Mouse (Mus musculus) 3134 (cell line): ENCODE results near the gene Mrpl20.

Experiments
- DNase-seq: peaks from one replicate; pipeline ENCODE4 v3.0.0-alpha.2; 2011; ENCODE audit warnings: low spot score; ENCODE audit not compliant: insufficient read length; ENCODE audit errors: extremely low read depth

Mrpl20 gene

DNA sequence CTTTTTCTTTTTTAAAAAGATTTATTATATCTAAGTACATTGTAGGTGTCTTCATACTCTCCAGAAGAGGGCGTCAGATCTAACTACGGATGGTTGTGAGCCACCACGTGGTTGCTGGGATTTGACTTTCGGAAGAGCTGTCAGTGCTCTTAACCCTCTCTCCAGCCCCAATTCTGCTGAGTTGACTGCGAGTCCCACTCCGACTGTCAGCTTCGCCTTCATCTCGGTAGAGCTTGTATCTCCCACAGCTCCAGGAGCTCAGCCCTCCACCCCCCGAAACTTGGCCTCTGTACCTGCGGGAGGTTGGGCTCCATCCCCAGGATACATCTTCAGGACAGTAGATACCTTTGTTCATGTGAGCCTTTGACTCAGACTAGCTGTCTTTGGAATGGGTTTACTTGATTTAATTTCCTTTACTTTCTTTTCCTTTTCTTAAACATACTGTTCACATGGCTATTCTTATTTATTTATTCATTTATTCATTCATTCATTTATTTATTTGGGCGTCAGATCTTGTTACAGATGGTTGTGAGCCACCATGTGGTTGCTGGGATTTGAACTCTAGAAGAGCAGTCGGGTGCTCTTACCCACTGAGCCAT is at the start of gene Mrpl20:
Gene Mrpl20 (plus strand): TSS at position 138 of the 599 bp plus-strand sequence.
- no peak for DNase-seq

DNA sequence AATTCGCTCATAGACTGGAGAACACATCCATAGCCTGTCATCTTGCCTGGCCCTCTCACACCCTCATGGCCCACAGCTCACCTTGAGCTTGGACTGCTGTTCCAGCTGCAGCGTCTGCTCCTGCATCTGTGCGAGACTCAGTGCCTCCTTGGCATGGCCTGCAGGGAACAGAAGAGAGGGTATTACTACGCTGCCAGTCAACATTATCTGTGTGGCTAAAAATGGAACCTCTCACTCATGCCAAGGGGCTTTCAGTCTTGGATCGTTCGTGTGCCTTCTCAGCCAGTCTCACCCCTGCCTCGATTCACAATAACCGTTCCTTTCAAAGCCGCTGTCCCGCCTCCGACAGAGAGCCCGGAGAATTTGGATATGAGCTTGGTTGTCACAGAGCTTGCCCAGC is 45.7 kb upstream of the Mrpl20 start:
- DNase-seq: no peak

DNA sequence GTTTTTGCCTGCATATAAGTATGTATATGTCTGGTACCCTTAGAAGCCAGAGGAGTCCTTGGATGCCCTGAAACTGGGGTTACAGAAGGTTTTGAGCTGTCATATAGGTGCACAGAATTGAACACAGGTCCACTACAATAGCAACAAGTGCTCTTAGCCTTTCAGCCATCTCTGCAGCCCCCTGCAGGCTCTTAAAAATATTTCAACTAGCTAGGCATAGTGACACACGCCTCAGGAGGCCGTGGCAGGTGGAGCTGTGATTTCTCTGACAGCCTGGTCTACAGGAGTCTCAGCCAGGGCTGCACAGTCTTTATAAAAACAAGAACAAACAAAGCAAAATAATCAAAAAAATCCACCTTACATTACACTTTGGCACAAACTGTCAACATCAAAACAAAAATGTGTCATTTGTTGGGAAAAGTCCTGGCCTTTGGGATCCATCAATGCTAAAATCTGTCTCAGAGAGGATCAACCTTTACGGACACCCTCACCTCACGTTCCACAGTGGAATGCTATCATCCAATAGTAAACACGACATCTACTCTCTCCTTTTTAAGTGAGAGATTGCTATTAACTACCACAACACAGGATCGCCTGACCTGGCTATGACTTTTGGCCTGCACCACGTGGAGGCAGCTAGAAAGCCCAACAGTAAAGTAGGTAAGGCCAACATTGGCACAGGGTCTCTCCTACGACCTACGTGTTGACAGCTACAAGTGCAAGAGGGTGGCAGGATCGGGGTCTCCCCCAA is 42.6 kb upstream of the Mrpl20 start:
- no peak for DNase-seq

DNA sequence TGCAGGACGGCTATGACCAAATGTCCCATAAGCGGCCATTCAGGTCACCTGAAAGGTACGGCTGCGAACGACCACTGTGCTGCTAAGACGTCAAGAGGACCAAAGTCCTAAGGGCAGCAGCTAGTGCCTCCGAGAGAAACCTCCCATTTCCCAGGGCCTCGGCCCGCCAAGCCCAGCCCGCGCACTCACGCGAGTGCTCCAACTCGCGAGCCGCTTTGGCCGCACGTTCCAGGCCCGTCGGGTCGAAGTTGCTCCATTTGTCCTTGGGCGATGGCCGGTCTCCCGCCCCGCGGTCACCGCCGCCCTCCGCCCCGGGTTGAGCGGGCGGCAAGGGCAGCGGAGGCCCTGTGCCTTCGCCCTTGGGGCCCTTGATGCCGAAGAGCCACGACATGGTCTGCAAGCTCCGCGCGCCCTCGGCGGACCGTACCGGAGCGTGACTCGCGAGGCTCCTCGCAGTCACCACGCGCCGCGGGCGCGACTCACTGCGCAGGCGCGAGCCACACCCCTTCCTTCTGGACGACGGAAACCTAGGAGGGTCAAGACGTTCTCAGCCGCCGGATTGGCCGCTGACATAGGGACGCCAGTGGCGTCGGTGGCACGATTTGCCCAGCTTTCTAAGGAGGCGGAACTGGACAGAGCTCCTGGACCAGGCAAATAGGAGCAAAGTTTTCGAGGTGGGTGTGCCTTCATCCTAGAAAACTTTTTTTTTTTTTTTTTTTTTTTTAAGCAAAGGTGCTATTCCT is 41.9 kb upstream of the Mrpl20 start, which contains the start of gene Atad3a:
Gene Atad3a (minus strand): TSS at position 481 of the 743 bp plus-strand sequence.
- DNase-seq: peak; percentile 97

DNA sequence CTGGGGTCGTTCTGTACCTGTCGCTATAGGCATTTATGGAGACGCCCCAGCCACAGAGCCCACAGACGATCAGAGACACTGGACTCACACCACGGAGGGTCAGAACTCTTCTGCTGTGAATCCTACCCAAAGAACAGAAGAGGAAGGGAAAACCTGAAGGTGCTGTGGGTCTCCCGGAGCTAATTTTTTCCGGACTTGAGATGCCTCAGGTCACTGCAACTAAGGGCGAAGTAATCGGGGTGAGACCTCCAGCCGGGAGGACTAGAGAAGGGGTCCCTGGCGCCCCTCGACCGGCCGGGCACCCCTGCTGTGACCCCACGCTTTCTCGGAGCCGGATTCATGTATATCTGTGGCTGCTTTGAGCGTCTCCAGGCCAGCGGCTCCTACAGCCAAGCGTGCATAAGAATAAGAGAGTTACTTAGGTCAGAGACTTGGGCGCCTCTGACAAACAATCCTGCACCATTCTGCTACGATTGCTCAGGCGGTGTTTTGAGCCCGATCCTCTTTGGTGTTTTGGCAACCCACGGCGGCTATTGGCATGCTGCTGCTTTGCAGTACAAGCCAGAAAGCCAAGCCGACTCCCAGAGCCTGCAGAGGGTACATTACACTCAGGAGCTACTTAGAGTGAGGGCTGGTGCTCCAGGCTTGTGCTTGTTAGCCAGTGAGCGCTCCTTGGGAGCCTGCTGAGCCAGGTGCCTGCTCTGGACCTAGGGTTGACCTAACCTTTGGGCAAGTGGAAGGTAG is 41.1 kb upstream of the Mrpl20 start:
- DNase-seq: peak; percentile 52

DNA sequence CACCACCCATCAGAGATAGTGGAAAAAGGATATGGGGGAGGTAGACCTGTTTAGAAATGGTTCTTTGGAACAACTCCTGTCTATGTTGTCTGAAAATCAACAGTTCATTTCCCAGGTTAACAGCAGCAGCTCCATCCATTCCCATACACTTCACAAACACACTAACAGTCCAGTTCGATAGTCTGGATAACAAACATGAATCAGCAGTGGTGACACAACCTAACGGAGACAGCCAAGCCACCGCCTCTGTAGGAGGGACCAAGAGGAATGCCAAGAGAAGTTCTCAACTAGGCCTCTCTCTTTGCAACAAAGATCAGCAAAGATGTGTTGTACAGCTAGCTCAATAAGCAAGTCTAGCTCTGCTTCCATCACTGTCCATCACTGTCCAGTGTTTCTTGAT is 40.3 kb upstream of the Mrpl20 start:
- no peak for DNase-seq

DNA sequence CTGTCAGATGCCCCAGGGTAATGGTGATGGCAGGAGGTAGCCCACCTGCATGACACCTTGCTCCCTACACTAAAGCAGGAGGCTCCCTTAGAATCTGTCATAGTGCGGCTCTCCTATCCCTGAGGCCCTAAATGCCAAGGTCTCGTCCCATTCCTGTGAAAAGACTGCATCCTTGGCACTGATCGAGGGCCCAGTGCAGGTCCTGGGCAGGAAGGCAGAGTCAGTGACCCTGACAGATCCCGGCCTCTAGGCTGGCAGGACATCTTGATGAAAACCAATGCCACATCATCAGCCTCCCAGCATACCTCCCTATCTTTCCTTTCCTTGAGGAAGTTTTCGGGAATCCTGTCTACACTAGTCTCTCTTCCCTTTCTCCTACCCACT is 33.2 kb upstream of the Mrpl20 start:
- DNase-seq: no peak

DNA sequence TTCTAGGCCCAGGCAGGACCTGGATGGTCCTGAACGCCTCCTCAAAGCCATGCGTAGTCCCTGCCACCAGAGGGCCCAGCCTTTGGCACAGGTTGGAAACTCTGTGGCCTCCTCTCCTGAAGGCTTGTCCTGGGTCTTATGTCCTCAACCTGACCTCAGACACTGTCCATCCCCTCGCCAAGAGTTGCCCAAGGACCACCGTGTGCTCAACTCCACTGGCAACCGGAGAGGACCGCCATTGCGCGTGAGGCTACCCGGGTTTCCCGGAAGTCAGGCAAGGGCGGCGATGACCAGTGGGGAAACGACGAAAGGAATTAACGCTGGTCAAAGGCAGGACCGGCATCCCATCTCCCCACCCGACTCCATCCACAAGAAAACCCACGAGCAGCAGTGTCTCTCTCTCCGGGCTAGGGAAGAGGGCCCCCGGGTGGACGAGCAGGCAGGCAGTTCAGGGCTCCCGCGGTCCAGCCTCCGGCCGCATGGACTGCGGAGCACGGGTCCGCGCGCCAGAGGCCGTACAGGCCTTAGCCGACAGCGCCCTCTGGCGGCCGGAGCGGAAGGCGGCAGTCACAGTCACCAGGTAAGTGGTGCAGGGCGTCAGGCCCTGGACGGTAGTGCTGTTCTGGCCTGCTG is 32.7 kb upstream of the Mrpl20 start:
- peak; percentile 84 for DNase-seq

DNA sequence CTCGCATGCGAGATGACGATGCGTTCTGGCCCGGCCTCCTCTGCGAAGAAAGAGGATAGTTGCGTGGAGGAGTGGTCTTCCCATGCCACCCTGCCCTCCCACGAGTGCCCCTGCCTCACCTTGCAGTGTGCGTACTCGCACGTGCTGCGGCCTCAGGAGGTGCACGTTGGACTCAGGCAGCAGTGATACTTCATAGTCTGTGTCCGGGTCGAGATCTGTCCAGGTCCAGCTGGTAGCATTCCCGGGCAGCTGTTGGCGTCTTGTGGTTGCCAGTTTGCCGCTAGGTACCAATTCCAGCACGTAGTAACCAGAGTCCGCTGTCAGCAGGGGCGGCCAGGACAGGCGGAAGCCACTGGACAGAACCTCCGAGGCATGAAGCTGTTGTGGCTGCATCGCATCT is 32.1 kb upstream of the Mrpl20 start:
- DNase-seq: no peak

DNA sequence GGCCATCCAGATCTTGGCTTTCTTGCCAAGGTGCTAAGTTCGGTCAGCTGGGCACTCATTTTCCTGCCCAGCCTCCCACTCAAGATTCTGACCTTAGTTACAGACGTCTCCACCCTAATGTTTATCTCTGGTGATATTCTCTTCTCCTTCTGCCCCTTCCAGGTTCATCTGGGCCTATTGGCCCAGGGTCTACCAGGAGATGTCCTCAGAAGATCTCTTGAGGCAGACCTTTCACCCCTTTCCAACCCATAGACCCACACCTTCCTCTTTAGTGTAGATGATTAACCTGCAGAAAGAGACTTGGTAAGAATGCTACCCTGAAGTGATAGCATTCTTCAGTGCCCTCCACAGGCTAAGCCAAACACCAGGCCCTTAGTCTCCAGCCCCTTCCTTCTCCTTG is 31.0 kb upstream of the Mrpl20 start:
- no peak for DNase-seq

DNA sequence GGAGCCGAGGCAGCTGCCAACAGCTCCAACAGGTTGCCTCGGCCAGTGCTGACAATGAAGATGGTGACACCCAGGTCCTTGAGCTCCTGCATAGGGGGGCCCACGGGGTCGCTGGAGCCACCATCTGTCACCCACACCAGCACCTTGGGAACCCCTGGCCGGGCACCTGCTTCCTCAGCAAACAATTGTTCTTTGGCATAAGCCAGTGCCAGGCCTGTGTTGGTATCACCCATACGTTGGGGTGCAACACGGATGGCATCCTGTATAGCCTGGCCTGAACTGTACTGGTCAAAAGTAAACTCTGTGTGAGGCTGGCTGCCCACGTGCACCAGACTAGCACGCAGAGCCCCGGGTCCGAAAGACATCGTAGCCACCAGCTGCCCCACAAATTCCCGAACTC is 29.9 kb upstream of the Mrpl20 start:
- DNase-seq: no peak

DNA sequence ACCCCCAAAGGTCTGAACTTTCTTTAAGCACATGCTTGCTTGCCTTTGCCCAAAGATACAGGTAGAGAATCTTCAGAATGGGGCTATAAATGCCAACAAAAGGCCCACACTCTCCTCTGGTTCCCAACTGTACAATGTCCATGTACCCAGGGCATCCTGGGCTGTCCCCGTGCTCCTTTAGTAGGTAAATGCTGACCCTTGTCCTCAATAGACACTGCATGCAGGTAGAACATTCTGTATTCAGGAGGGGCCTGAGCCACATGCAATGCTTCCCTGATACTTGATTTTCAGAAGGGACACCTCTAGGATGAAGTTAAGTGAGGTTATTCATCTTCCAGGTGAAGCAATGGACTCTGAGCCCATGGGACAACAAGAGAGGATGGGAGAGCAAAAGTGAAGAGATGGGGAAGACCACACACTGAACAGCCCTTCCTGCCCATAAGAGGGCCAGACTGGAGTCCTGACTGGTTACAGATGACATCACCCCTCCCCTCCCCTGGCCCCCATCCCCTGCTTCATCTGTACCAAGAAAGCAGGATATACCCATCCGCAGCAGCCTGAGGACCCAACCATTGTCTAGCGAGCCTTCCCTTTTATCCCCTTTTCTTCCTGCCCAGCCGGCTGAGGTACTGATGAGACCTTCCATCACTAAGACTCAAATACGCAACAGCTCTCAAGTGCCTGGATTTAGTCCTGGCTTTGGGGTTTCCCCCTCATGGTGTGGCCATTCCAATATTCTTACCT is 29.2 kb upstream of the Mrpl20 start:
- no peak for DNase-seq

DNA sequence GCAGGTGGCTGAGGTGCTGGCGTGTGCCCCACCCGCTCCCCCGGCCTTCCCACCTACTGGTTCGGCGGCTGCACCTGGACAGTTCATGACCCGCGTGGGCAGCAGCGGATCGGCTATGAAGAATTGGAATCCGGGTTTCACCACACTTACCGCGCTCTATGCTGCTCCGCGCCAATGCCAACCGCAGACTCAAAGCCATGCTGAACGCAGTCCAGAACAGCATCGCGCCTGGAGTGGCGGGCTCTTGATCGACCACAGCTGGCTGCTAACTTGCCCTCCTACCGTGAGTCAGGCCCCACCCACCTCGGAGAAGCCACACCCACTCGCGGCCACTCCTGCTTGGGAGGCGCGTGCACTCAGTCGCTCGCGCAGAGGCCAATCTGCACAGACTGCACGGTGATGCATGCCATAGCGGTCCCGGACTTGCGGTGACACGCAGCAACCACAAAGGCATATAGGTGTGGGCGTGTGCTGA is 28.4 kb upstream of the Mrpl20 start, which contains the start of gene Vwa1:
Gene Vwa1 (minus strand): TSS at position 419 of the 475 bp plus-strand sequence.
- peak; percentile 88 for DNase-seq

DNA sequence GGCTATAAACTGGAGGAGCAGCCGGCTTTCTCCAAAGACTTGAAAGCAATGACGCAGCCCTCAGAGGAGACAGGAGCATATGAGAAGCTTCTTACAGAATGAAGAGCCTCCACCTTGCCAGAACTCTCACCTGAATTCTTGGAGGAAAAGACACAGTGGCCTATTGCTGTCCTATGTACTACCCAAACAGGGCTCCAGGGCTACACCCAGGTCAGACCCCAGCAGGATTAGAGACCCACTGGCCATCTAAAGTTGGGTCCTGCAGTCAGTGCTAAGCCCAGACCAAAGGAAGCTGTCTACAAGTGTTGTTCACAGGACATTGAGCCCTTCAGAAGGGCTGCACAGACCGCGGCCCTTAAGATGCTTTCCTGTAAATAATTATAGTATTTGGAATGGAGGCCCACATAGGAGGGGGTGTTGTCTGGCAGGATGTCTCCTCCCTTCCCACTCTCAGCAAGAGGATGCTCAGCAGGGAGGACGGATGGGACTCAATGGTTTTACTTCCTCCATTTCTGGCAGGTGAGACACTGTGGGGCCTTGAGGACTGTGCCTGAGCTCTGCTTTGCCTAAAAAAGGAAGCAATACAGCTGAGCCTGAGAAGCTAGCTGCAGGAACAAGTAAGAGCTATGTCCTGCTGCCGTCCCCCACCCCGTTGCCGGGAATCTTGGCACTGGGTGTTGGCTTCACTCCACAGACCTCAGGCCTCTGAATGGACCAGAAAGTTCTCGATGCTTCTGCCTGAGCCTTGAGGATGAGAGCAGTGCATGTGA is 27.5 kb upstream of the Mrpl20 start:
- peak; percentile 46 for DNase-seq

DNA sequence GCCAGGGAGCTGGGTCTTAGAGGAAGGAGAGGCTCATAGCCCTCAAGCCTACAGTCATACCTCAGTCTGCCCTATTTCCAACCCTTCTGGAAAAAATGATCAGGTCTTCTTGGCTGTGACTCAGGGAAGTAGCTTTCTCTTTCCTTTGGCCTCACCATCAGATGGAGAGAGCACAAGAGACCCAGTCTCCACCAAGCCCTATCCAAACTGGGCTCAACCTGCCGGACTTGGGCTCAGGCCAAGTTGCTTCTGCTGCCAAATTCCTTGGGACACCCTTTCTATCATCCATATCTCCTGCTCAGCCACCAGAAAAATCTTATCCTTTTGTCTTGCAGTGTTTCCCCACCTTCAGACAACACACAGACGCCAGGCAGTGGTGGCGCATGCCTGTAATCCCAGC is 26.8 kb upstream of the Mrpl20 start:
- DNase-seq: no peak

DNA sequence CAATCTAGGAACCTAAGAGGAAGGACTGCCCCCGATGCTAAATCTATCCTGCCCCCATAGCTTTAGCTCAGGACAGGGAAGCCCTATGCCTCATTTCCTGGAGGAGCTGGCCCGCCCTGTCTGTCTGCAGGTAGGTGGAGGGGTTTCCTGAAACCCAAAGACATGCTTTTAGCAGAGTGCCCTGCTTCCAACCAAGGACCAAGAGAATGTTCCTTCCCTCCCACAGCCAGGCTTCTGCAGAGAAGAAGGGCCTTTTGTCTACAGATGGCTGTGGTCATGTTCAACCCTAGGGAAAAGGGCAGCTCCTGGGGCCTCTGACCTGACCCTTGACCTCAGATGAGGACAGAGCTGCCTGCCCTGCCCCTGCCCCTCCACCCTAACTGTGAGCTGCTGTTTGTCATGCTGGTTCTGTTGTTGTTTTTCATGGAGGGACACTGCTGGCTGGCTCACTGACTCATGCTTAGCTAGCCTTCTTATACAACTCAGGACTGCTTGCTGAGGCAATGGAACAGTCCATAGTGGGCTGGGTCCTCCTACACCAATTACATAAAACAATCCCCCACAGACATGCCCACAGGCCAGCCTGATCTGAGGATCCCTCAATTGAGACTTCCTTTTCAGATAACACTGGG is 25.9 kb upstream of the Mrpl20 start:
- DNase-seq: no peak

DNA sequence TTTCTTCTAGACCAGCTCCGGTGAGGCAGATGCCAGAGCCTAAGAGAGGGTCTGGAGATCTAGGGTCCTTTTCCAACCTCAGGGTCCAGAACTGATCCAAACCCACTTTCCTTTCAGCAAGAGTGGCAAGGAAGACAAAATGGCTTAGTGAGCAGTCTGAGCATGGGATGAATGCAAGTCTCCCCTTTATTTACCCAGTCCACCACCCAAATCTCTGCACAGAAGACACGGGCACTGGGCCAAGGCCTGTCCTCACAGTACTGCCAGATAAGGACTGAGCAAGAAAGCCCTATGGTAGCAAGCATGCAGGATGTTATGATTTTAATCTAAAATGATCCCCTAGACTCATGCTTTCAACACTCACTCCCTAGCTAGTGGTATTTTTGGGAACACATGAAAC is 24.9 kb upstream of the Mrpl20 start:
- DNase-seq: no peak

DNA sequence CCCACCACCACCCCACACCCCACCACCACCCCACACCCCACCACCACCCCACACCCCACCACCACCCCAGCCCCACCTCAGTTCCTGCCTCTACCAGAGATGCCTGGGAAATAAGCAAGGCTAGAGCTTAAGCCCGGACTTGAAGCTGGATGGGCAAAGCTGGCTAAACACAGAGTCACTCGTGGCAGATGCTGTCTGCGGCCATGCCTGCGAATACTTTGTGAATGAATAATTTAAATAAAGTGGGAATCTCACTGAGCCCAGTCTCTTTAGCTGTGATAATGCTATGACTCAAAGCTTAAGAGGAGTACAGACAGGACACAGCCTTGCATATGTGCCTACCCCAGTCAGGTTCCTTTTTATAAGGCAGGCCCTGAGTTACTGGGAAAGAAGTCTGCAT is 23.2 kb upstream of the Mrpl20 start:
- no peak for DNase-seq

DNA sequence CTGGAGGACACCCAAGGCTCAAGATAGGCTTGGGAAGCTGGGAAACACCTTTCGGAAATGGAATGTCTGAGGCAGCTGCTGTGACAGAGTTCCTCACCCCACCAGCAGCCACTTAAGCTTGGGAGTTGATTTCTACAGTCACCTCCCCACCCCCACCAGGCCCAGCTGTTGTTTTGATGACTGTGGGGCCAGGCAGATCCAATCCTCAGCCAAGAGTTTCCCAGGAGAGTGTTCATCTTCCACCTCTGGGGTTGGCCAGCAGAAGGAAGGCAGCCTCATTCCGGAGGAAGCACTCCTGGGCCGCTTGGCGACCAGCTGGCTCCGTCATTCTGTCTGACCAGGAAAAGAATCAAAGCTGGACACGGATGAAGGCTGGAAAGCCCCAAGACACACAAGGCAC is 21.8 kb upstream of the Mrpl20 start:
- no peak for DNase-seq
